Mouse (Mus musculus): ENCODE data around the gene Cd300a.

Cd300a gene

GRCm38 (mm10) chr11:114866486-114867360, 23.1 kb upstream of the Cd300a start:
- intact Hi-C loops (cut with DNase I) = no loop called here

GRCm38 (mm10) chr11:114867361-114868235, 22.2 kb upstream of the Cd300a start:
- intact Hi-C loops (cut with DNase I) = no loop called here

- intact Hi-C loops (cut with DNase I) = no loop called here
These were observed 21.6 kb upstream of the Cd300a start for GRCm38 (mm10) chr11:114868280-114868679.

GRCm38 (mm10) chr11:114869787-114870186, 20.1 kb upstream of the Cd300a start:
- intact Hi-C loops (cut with DNase I) = no loop called here

GRCm38 (mm10) chr11:114871540-114871939, 18.3 kb upstream of the Cd300a start:
- intact Hi-C loops (cut with DNase I) = no loop called here

GRCm38 (mm10) chr11:114873022-114873817, 16.6 kb upstream of the Cd300a start:
- intact Hi-C loops (cut with DNase I) = no loop called here

- intact Hi-C loops (cut with DNase I) = no loop called here
These were observed 15.4 kb upstream of the Cd300a start for GRCm38 (mm10) chr11:114874226-114875145.

- intact Hi-C loops (cut with DNase I) = no loop called here
These were observed 14.5 kb upstream of the Cd300a start for GRCm38 (mm10) chr11:114875301-114875801.

GRCm38 (mm10) chr11:114876176-114876575, 13.7 kb upstream of the Cd300a start:
- intact Hi-C loops (cut with DNase I) = no loop called here

GRCm38 (mm10) chr11:114876621-114877020, 13.2 kb upstream of the Cd300a start:
- intact Hi-C loops (cut with DNase I) = loop anchor here (1.0 kb wide), 2 partner anchors 36 to 64 kb away; no protein-coding TSS in a partner anchor

- intact Hi-C loops (cut with DNase I) = loop anchor here (1.0 kb wide), 2 partner anchors 35 to 65 kb away; no protein-coding TSS in a partner anchor
These were observed 12.7 kb upstream of the Cd300a start for GRCm38 (mm10) chr11:114877145-114877544.

- intact Hi-C loops (cut with DNase I) = no loop called here
These were observed 10.2 kb upstream of the Cd300a start for GRCm38 (mm10) chr11:114879666-114880065.

GRCm38 (mm10) chr11:114880185-114880584, 9.7 kb upstream of the Cd300a start:
- intact Hi-C loops (cut with DNase I) = no loop called here

GRCm38 (mm10) chr11:114880589-114880988, 9.3 kb upstream of the Cd300a start:
- intact Hi-C loops (cut with DNase I) = no loop called here

GRCm38 (mm10) chr11:114883251-114883789, 6.5 kb upstream of the Cd300a start:
- intact Hi-C loops (cut with DNase I) = no loop called here

- intact Hi-C loops (cut with DNase I) = no loop called here
These were observed 5.3 kb upstream of the Cd300a start for GRCm38 (mm10) chr11:114884380-114885100.

- intact Hi-C loops (cut with DNase I) = no loop called here
These were observed 701 bp downstream of the Cd300a start for GRCm38 (mm10) chr11:114890542-114890941.

GRCm38 (mm10) chr11:114896085-114896484, 6.2 kb downstream of the Cd300a start:
- intact Hi-C loops (cut with DNase I) = no loop called here

GRCm38 (mm10) chr11:114898026-114898425, 8.2 kb downstream of the Cd300a start:
- intact Hi-C loops (cut with DNase I) = no loop called here

Measured in adrenal gland (tissue).